Mouse (Mus musculus) cerebellum, adult 11-12 months (tissue): ENCODE measurements at regions not wholly inside any gene's neighbourhood (a gene's known extent, or its start where the extent isn't known, plus 50 kb on each side); places are given as distances from the start of the nearest gene placed in this dataset.

Source experiments
- DNase-seq: peaks from one replicate; pipeline ENCODE4 v3.0.0; 2022

- no peak for DNase-seq
Measured at GRCm38 (mm10) chr4:56252375-56252774, 487.5 kb upstream of the Gm26657 start.

- no peak for DNase-seq
Measured at GRCm38 (mm10) chr4:56251766-56252165, 488.1 kb upstream of the Gm26657 start.

GRCm38 (mm10) chr4:56250611-56251010 lies 489.3 kb upstream of the Gm26657 start:
- DNase-seq: no peak

GRCm38 (mm10) chr4:56243863-56244262 lies 496.0 kb upstream of the Gm26657 start:
- DNase-seq: no peak

- DNase-seq: no peak
Measured at GRCm38 (mm10) chr4:56238496-56239488, 501.1 kb upstream of the Gm26657 start.

- DNase-seq: no peak
Measured at GRCm38 (mm10) chr4:56231414-56231813, 508.5 kb upstream of the Gm26657 start.

GRCm38 (mm10) chr4:56230451-56230850 lies 509.4 kb upstream of the Gm26657 start:
- DNase-seq: no peak

- no peak for DNase-seq
Measured at GRCm38 (mm10) chr4:56226493-56226892, 513.4 kb upstream of the Gm26657 start.

GRCm38 (mm10) chr4:56224542-56224941 lies 515.3 kb upstream of the Gm26657 start:
- no peak for DNase-seq

- DNase-seq: no peak
Measured at GRCm38 (mm10) chr4:56222023-56222776, 517.7 kb upstream of the Gm26657 start.

- DNase-seq: no peak
Measured at GRCm38 (mm10) chr4:56220531-56220930, 519.3 kb upstream of the Gm26657 start.

- DNase-seq: no peak
Measured at GRCm38 (mm10) chr4:56209499-56209898, 530.4 kb upstream of the Gm26657 start.

GRCm38 (mm10) chr4:56207726-56208125 lies 532.1 kb upstream of the Gm26657 start:
- no peak for DNase-seq

GRCm38 (mm10) chr4:56205069-56205468 lies 534.8 kb upstream of the Gm26657 start:
- no peak for DNase-seq

- no peak for DNase-seq
Measured at GRCm38 (mm10) chr4:56193365-56193764, 546.5 kb upstream of the Gm26657 start.

GRCm38 (mm10) chr4:56192516-56192915 lies 547.4 kb upstream of the Gm26657 start:
- DNase-seq: no peak

- DNase-seq: no peak
Measured at GRCm38 (mm10) chr4:56179566-56179965, 560.3 kb upstream of the Gm26657 start.

- DNase-seq: no peak
Measured at GRCm38 (mm10) chr4:56178844-56179481, 560.9 kb upstream of the Gm26657 start.

GRCm38 (mm10) chr4:56161257-56161594 lies 578.6 kb upstream of the Gm26657 start:
- no peak for DNase-seq

GRCm38 (mm10) chr4:56160551-56161256 lies 579.2 kb upstream of the Gm26657 start:
- no peak for DNase-seq

- no peak for DNase-seq
Measured at GRCm38 (mm10) chr4:56157521-56158065, 582.3 kb upstream of the Gm26657 start.

GRCm38 (mm10) chr4:56150716-56151115 lies 589.2 kb upstream of the Gm26657 start:
- no peak for DNase-seq
